Mouse (Mus musculus): ENCODE data around the gene Olfr1424.
"Not testable (repeated sequence)": the region's sequence is repeated elsewhere in the genome, so short reads cannot be mapped to it uniquely, and the experiment has no call there.

Gene Olfr1424

DNA sequence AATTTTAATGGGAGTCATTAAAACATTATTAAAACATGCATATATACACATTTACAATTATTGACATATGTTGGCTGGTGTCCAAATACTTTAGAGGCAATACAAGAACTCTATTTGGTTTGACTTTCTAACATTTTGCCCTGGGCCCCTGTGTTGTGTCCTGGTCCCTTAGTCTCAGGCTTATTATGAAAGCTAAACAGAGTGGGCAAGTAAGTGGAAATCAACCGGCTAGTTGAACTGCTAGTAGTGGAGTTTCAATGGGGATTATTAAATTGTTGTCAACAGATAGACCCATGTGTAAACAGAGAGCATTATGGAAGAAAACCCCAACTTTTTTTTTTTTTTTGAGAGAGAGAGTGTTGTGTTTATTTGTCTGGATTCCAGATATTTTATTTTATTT, at the start of gene Olfr1424:
TSS of gene Olfr1424 (minus strand) at position 101 of the 400 bp plus-strand sequence.
- DNase-seq: not testable (repeated sequence)

DNA sequence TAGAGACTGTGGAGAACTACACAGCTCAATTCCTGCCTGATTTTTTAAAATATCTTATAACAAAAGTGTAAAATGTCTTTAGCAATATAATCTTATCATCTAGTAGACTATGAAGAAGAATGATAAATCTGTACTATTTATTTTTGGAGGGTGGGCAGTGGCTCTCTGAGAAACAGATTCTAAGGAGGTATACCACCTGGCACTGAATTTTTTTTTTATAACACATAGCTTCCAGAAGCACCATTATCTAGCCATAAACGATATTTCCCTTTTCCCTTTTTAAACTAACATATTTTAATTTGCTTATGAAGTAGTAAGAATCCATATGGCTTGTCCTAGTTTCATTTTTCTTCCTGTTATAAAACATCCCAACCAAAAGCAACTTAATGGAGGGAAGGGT, 42.1 kb upstream of the Olfr1424 start:
- DNase-seq: no peak

DNA sequence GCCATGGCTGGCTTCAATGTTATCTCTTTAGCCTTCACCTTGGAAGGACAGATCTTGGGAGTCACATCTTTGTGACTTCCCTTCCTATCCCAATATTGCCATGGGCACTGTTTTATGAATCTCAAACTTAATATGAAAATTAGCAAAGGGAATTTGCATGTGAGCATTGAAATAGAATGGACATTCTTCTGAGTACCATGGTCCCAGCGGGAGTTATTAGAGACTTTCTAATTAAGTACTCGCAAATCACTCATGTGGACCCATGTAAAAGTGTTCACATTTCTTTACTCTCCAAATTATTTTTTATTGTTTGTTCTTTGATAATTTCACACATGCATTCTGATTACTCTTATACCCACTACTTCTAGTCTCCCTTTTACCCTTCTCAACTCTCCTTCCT, 40.8 kb upstream of the Olfr1424 start, which contains the start of gene Olfr1427:
TSS of gene Olfr1427 (minus strand) at position 101 of the 400 bp plus-strand sequence.
- DNase-seq: no peak

DNA sequence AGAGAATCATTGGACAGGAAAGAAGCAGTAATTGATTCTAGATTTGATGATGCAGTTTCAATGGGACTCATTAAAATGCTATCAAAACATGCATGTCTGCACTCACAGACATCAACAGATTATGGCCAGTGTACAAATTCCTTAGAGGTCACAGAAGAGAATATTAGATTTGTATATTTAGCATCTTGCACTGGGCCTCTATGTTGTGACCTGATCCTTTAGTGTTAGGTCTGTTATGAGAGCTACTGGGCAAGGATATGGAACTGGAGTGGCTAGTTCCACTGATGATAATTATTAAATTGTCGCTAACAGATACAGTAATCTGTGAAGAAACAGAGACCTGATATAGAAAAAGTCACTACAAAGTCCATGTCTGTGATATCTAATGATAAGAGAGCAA, 29.4 kb upstream of the Olfr1424 start, which contains the start of gene Olfr1426:
TSS of gene Olfr1426 (minus strand) at position 101 of the 400 bp plus-strand sequence.
- no peak for DNase-seq

DNA sequence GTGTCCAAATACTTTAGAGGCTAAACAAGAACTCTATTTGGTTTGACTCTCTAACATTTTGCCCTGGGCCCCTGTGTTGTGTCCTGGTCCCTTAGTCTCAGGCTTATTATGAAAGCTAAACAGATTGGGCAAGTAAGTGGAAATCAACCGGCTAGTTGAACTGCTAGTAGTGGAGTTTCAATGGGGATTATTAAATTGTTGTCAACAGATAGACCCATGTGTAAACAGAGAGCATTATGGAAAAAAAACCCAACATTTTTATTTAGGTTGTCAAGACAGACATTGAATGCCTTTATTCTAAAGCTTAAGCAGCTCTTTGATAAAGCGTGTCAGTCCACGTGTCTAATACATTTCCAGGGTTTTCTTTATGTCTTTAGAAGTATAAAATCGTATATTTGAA, 15.1 kb upstream of the Olfr1424 start, which contains the start of gene Olfr1425:
TSS of gene Olfr1425 (minus strand) at position 101 of the 400 bp plus-strand sequence.
- not testable (repeated sequence) for DNase-seq

DNA sequence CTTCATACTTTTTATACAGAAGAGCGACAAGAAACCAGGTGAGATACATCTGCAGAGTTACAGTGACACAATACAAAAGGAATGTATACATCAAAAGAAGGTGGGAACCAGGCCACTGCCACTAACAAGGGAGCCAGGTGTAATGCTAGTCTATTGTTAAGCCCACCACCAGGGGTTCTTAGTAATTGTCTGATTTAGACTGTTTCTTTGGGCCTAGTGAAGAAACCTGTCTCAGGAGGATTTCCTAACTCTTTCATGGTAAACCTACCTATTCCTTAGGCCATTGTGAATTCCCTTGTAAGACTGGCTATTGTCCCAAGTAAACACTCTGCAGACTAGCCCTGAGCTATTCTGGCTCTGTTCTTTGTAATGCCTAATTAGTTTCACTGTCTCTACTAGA, 7.1 kb upstream of the Olfr1424 start:
- DNase-seq: not testable (repeated sequence)

DNA sequence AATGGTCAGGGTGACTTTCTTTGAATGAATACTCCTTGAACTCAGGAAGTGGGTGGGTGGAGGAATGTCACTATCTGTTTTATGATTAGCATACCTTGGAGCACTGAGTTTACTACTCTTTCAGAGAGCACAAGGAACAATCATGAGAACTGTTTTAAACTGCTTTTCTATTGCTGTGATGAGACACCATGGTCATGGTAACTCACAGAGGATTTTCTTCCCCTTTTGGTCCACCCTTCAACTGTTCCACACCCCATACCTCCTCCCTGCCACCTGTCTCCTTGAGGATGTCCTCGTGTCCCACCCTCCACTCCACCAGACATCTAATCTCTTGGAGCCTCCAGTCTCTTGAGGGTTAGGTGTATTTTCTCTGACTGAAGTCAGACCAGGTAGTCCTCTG, 5.3 kb upstream of the Olfr1424 start:
- not testable (repeated sequence) for DNase-seq

DNA sequence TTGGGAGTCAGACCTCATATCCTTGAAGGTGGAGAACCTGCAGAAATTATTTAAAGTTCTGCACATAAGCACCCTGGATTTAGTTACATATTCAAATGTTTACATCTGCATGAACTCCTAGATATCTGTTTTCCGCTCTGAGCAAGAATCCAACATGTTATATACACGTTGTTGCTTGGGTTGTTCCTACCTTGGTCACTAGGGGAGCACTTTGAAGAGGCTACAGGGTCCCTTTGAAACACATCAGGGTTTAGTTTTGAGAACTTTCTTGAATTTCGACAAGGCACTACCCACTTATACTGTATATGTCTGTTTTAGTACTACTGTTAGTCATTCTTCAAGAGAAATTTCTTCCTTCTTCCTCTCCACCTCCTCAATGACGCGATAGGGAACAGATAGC, 19.3 kb downstream of the Olfr1424 start:
- no peak for DNase-seq

DNA sequence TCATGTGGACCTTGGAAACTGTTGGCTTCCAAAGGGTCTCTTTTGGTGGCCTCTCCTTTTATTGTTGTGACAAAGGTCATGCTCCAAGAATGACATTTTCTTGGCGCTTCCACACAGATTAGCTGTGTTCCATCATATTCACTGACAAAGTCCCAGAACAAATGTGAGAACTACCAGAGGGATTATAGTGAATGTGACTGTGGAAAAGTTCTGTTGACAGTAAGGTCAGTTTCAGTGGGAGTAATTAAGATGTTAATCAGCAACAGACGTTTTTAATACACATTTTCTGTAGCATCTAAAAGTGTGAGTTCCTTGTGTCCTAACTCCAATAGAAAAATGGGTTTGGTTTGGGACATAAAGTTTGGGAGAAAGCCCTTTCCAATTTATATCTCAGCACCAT, 21.3 kb downstream of the Olfr1424 start, which contains the start of gene Olfr1423:
TSS of gene Olfr1423 (minus strand) at position 101 of the 400 bp plus-strand sequence.
- no peak for DNase-seq

DNA sequence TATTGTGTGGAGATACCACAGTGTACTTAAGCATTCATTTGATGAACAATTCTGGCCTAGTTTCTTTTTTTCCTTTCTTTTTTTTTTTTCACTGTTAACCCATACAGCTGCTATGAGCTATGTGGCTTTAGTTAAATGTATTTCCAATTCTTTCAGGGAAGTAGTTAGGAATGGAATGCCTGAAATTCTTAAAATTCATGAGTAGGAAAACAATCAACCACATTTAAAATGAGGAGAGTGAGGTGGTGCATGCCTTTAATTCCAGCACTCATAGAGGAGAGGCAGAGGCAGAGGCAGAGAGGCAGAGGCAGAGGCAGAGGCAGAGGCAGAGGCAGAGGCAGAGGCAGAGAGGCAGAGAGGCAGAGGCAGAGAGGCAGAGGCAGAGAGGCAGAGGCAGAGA, 24.8 kb downstream of the Olfr1424 start:
- DNase-seq: no peak

DNA sequence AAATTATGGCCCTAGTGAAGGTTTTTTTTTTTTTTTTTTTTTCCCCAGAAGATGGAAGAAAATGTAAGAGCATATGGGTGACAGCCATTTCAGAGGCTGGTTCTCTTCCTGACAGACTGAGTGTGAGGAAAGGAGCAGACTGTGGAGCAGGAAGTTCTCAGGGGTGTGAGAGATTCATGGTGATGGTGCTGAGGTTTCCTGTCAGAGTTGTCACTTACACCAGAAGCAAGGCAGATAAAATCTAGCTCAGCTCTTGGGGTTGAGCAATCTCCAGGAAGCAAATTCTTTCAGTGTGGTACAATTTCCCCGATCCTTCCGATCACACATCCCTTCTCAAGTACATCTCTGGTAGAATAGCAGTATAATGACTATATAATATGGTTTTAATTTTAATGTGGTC, 35.9 kb downstream of the Olfr1424 start:
- no peak for DNase-seq

DNA sequence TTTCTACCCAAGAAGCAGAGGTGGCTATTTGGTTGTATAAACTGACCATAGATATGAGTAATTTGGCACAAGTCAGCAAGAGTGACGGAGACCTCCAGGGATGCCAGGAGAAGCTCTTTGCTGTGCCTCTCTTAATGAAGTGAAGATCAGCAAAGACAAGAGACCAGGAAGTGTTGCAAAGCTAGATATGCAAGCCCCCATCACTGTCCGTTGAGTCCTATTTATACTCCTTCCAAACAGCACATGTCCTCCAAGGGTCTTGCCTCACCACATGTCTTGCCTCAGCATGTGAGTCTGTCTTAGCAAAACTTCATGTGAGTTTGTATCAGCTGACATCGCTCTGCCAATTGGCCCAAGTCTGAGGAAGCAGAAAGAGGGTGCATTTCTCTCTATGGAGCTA, 37.1 kb downstream of the Olfr1424 start:
- DNase-seq: no peak

DNA sequence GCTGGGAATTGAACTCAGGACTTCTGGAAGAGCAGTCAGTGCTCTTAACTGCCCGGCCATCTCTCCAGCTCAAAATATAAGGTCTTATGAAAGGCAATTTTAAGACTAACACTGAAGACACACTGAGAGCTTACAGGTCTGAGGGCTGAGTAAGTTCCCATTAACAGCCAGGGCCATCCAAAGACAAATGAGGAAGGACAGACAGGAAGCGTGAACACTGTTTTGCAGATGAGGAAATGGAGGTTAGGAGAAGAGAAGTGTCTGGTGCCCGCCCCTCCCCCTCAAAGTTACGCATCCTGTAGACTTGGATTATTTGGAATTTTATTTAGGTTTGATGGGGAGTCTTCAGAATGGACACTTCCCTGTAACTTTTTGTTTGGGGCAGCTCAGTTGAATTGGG, 38.3 kb downstream of the Olfr1424 start:
- no peak for DNase-seq

DNA sequence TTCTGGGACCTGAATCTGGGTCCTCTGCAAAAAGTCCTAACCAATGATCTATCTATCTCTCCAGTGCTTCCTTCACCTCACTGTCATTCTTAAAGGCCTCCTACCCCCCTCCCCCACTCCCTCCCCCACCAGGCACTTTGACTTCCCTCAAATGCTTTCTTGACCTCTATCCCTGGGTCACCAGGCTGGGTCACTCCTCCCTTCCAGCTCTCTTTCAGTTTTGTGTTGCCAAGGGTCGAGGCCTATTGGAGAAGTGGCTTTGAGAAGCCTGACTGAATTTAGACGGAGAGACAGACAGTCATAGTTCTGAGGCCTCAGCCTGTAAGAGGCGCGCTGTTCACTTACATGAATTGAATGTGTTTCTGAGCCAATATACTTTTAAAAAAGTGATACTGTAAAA, 46.3 kb downstream of the Olfr1424 start:
- DNase-seq: no peak

DNA sequence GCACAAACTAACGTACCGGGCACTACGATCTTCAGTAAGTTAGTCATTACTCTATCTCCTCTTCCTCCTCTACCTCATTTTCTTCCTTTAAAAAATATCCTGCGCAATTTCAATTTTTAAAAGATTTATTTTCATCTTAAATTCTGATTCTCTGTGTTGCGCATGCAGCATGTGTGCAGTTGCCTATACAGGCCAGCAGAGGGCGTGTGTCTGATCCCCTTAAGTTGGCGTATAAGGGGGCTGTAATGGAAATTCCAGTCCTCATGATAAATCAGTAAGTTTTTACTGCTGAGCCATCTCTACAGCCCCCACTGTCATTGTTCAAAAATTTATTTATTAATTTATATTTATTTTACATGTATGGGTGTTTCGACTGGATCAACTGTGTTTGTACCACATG, 46.8 kb downstream of the Olfr1424 start:
- DNase-seq: no peak

DNA sequence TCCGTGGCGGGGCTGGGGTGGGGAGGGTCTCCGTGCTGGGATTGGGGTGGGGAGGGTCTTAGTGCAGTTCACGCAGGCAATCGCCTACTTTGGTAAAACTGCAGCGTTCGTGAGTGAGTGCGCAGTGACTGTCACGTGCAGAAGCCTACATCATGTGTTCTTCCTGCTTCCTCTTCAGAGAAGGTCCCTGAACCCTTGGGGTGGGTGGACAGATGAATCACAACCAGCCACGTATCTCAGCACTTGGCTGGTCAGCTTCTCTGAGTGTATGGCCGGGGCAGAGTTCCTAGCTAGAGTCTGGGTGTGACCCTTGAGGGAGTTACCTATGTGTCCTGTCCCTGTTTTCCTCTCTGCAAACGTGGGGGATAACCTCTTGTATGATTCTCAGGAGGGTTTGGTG, 49.3 kb downstream of the Olfr1424 start:
- peak; percentile 23 to 30 for DNase-seq

DNA sequence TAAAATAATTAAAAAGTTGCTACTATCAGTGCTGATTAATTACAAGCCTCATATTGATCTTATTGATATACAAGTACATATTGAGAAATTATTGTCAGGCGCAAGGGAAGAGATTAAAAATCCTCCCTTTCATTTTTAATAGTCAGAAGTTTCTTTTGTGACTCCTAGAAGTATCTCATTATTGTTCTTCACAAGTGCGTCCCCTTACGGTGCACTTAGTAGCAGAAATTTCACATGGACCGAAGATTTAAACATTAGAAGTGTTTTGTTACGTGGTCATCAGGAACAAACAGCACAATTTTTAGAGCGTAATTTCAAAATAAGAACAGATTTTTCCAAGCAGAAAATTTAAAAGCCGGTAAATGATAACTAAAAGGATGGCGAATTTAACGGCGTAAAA, 49.9 kb downstream of the Olfr1424 start:
- DNase-seq: no peak

DNA sequence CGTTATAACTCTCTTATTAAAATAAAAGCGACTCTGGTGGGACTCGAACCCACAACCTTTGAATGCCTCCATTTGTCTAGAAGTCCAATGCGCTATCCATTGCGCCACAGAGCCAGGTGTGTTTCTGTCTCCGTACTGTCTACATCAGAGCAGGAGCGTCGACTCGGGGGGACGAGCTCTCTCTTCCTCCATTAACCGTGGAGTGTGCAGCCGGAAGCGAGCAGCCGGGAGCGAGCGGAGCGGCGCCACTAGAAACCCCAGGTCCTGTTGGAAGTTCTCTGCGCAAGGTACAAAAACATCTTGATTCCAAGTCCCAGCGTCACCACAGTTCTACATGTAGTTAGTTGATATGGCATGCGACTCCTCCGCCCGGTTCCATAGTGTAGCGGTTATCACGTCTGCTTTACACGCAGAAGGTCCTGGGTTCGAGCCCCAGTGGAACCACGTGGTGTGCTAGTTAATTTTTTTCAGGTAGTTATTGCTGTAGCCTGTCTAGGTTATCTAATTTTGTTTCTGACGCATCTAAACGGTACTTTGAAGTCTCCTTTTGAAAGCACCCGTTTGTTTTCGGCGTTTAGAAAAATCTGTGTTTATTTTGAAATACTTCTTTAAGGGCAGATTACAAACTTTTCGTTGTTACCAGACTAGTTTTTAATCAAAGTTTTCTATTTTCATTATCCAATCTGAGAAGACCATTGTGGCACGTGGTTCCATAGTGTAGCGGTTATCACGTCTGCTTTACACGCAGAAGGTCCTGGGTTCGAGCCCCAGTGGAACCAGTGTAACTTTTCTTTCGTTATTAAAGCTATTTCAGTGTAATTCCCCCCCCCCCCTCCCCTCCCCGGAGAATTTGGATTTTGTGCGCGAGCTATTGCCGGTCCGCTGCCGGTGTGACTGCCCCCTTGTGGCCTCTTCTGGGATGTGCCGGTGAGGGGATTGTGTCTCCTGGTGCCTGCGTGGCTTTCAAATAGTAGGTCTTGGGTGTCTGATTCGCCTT, 50.6 kb downstream of the Olfr1424 start:
- peak; percentile 87 to 90 for DNase-seq

DNA sequence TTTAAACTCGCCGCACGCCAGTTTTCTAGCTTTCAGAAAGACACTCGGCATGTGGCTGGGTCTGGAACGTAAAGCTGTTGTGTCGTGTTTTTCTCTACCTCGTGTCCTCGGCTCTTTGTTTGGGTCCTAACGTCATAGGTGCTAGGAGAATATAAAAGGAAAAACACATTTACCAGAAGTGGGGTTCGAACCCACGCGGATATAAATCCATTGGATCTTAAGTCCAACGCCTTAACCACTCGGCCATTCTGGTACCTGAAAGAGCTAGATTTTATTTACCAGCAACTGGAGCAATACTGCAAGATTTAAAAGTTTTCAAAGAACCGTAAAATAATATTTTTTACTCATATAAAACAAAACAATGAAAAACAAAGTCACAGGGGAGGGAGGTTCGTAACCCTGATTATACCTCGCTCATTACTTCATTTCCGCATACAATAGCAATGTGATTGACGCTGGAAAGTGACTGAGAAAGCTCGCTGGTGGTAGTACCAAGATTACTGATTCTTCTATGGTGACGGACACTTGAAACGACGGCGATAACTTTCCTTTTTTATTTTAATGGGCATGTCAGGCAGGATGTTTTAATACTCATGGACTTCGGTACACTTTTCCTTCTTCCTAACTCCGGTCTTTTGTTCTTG, 51.4 kb downstream of the Olfr1424 start:
- DNase-seq: peak; percentile 72 to 93

DNA sequence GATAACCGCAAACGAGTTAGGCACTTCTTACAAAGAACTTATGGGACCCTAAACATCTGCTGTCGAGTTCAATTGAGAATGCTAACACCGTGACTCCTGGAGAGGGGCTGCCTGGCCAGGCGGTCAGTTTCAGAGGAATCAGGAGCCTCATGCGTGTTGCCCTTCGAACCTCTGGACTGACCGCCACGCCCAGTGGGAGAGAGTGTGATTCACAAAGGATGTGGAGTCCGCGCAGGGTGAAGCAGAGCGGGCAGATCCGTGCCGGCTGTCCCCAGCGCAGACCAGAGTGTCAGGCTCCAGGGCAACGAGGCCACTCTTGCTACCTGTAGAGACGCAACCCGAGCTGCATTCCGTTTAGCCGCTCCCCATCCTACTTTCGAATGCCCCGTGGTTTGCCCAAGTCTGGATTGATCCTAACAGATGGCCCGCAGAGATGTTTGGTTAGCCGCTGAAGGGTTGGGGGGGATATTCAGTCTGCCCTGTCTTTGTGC, 52.2 kb downstream of the Olfr1424 start:
- peak; percentile 53 to 55 for DNase-seq

DNA sequence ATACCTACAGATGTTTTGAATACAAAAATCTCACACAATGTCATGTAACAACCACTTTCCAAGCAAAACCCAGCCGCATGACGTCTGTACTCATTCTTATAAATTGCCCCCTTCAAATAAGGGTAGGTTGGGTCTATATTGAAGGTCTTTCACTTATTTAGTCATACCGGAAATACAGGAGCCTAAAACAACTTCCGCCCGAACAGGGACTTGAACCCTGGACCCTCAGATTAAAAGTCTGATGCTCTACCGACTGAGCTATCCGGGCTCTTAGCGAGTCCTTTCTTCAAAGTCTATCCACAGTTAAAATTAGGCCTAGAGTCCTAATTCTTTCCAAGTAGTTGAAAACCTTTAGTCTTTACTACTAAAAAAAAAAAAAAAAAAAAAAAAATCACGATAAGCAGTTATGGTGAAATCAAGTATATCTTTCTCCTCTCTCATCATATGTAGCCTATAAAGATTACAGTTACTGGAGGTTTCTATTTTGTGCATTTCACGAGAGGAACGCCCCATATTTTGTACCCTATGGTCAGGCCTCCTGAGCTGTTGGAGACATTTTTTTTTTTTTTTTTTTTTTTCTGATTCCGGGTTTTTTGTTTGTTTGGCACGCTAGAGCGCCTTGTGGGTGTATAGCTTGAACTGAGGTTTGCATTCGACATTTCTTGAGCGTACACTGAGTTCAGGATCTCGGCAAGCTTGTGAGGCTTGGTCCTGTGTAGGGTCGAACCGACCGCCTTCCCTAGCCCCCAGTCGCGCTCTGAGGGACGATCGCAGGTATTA, 52.8 kb downstream of the Olfr1424 start:
- DNase-seq: peak; percentile 63 to 80

All from cerebellum, postnatal 36 days (tissue).